23 mouse cellular contexts compared by ENCODE assay signal in the genomic region with DNA sequence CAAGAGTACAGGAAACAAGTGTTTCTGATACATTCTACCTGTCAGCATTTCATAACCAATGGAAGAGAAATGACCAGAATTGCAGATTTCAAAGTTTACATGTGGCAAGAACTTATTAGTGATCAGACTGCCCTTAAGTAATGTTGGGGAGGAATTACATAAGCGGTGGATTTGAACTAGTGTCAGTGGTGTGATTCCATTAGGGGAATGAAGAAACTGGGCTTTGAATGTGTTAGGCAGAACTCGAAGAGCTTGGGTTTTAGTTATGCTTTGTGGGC. TPM values are rescaled to one million over a fixed set of nuclear protein-coding genes. Genes with fewer than 3 reads are reported as not detected.
A peak's percentile ranks its signal among the peaks of the same experiment; 100 is the strongest.
DNase-seq lines count a peak whose midpoint lies in the region; ATAC-seq and TF ChIP-seq lines count a peak whose summit lies in the region.
"Had no signal": no experiment of that assay in that cellular context is flagged by ENCODE, and none has a peak within 500 bp of the region (broad histone marks: within the 10 kb centered on the region; RNA-seq: fewer than 3 reads in every experiment).

No protein-coding gene starts in this region.

- intact Hi-C loops in gastrocnemius, adult 2 months (cut with DNase I), result no loop called here
- intact Hi-C loops in left cerebral cortex, postnatal 14 days (cut with DNase I), result no loop called here

- no peak overlapping the region for H3K4me2 ChIP-seq in stomach, postnatal 0 days (replicated peaks; ENCODE audit: low read depth)
- H3K4me2 ChIP-seq: embryonic facial prominence, embryonic 13.5 days; forebrain, embryonic 13.5 days; heart, embryonic 12.5 days; hindbrain, embryonic 12.5 days had no signal

- no peak for TF ChIP-seq POLR2A in spleen, adult 2 months (IDR thresholded peaks at IDR 0.05; ENCODE audit: low read depth, low read length)

- ATAC-seq in granulocyte monocyte progenitor cell, adult 5-6 weeks (replicated peaks; ENCODE audit: poor library complexity, severe bottlenecking), result peak; percentile 40
- ATAC-seq in stomach, postnatal 0 days (ENCODE audit: low FRiP score, low TSS enrichment), result no peak
- ATAC-seq: forebrain, embryonic 13.5 days; forebrain, postnatal 0 days; hindbrain, embryonic 16.5 days; Patski had no signal

- TF ChIP-seq CTCF in gastrocnemius, adult 2 months (IDR thresholded peaks at IDR 0.05), result no peak
- TF ChIP-seq CTCF in spleen, adult 2 months (IDR thresholded peaks at IDR 0.05; ENCODE audit: extremely low read depth, insufficient read depth, insufficient read length, insufficient replicate concordance), result no peak
- no peak for TF ChIP-seq CTCF in stomach, postnatal 0 days (IDR thresholded peaks at IDR 0.05; ENCODE audit: low read depth)

- no peaks in the 10 kb centered on the region for H3K9me3 ChIP-seq in stomach, postnatal 0 days (ENCODE audit: control insufficient read depth, low read length)
- H3K9me3 ChIP-seq: embryonic facial prominence, embryonic 13.5 days; forebrain, embryonic 13.5 days; heart, embryonic 12.5 days; hindbrain, embryonic 12.5 days had no signal

- H3K27me3 ChIP-seq in spleen, adult 2 months (ENCODE audit: control insufficient read depth, insufficient read depth, low read length), result no peaks in the 10 kb centered on the region
- no peaks in the 10 kb centered on the region for H3K27me3 ChIP-seq in stomach, postnatal 0 days (ENCODE audit: control insufficient read depth, insufficient read depth, low read length)
- H3K27me3 ChIP-seq: embryonic facial prominence, embryonic 13.5 days; forebrain, embryonic 13.5 days; heart, embryonic 12.5 days; hindbrain, embryonic 12.5 days had no signal

- 57% methylated on average over 2 of the region's 2 CpGs for WGBS in spleen, adult 2 months
- 72% methylated on average over 2 of the region's 2 CpGs for WGBS in stomach, postnatal 0 days

- H3K9ac ChIP-seq in stomach, postnatal 0 days (ENCODE audit: low read length), result no peak overlapping the region
- H3K9ac ChIP-seq: embryonic facial prominence, embryonic 13.5 days; forebrain, embryonic 13.5 days; forebrain, postnatal 0 days; heart, embryonic 12.5 days; hindbrain, embryonic 12.5 days had no signal

- peak overlapping the region; percentile 75 for H3K27ac ChIP-seq in gastrocnemius, adult 2 months
- peak overlapping the region; percentile 12; the same call in 1 of the 2 replicates for H3K27ac ChIP-seq in spleen, adult 2 months (ENCODE audit: insufficient read depth, low read length)
- H3K27ac ChIP-seq in stomach, postnatal 0 days (replicated peaks), result peak overlapping the region; percentile 25; the same call in 1 of the 2 replicates
- H3K27ac ChIP-seq: embryonic facial prominence, embryonic 13.5 days; forebrain, embryonic 13.5 days; hindbrain, embryonic 12.5 days had no signal

- no peak for DNase-seq in gastrocnemius, adult 2 months
- no peak for DNase-seq in gastrocnemius, adult 8-10 months (ENCODE audit: low spot score in 2 of 2)
- no peak for DNase-seq in spleen, adult 2 months (ENCODE audit: low read depth in 1 of 2, low spot score in 2 of 2)
- DNase-seq in spleen, postnatal 14 days (ENCODE audit: low spot score in 2 of 2), result no peak
- DNase-seq in stomach, postnatal 0 days (ENCODE audit: low spot score), result no peak
- no peak for DNase-seq in left cerebral cortex, postnatal 14 days (ENCODE audit: low spot score in 2 of 2)
- DNase-seq in urinary bladder, postnatal 14 days (ENCODE audit: low spot score), result no peak
- DNase-seq: adrenal gland, adult 8-10 months; cerebellum, adult 18-20 months; cerebellum, adult 9-11 months; cerebellum, postnatal 36 days; forebrain, postnatal 0 days; gastrocnemius, postnatal 36 days had no signal

- no peak overlapping the region for H3K4me3 ChIP-seq in gastrocnemius, adult 2 months
- H3K4me3 ChIP-seq in spleen, adult 2 months (ENCODE audit: extremely low read depth, insufficient read depth, insufficient read length), result no peak overlapping the region
- H3K4me3 ChIP-seq in stomach, postnatal 0 days (ENCODE audit: low read depth, low read length), result no peak overlapping the region
- H3K4me3 ChIP-seq: embryonic facial prominence, embryonic 13.5 days; forebrain, embryonic 13.5 days; heart, embryonic 12.5 days; hindbrain, embryonic 12.5 days had no signal

- H3K4me1 ChIP-seq in spleen, adult 2 months (ENCODE audit: control insufficient read depth, insufficient read depth, insufficient read length), result peaks cover 4% of the 10 kb centered on the region
- no peaks in the 10 kb centered on the region for H3K4me1 ChIP-seq in stomach, postnatal 0 days (replicated peaks; ENCODE audit: control insufficient read depth, insufficient read depth)
- H3K4me1 ChIP-seq: heart, embryonic 12.5 days; hindbrain, embryonic 12.5 days had no signal

- TF ChIP-seq EP300 in stomach, postnatal 0 days (optimal IDR thresholded peaks at IDR 0.05), result peak; percentile 49

- no peaks in the 10 kb centered on the region for H3K36me3 ChIP-seq in spleen, adult 2 months (ENCODE audit: control insufficient read depth, insufficient read depth, low read length)
- H3K36me3 ChIP-seq in stomach, postnatal 0 days (ENCODE audit: control insufficient read depth, insufficient read depth, low read length), result no peaks in the 10 kb centered on the region
- H3K36me3 ChIP-seq: embryonic facial prominence, embryonic 13.5 days; heart, embryonic 12.5 days; hindbrain, embryonic 12.5 days had no signal

RNA-seq across cellular contexts. Expression of a gene that starts 12.1 kb away (rescaled TPM):
- total RNA-seq in gastrocnemius, adult 2 months (2021), result under 1 TPM in 1 of 2 experiments, not detected in 1; 0.45 TPM
- not detected for total RNA-seq in gastrocnemius, adult 8-10 months (2022)
- 2.4 and 2.7 TPM in 2 replicates for polyA plus RNA-seq in spleen, adult 2 months (2012; rRNA removed)
- not detected in 2 replicates for total RNA-seq in granulocyte monocyte progenitor cell, adult 5-6 weeks (2014; fragmentation: Nextera tagmentation)
- not detected in 2 replicates for total RNA-seq in granulocyte monocyte progenitor cell, adult 5-6 weeks (2017)
- not detected in 2 replicates for polyA plus RNA-seq in stomach, postnatal 0 days (2015; fragmentation: Nextera tagmentation; extraction: Ambion mirVana)
- not detected for total RNA-seq in left cerebral cortex, postnatal 14 days (2021)
- total RNA-seq: adrenal gland, adult 8-10 months; adrenal gland, postnatal 4 days had no signal
- polyA plus RNA-seq: C2C12; embryonic facial prominence, embryonic 13.5 days; forebrain, embryonic 13.5 days; forebrain, postnatal 0 days; heart, embryonic 12.5 days; hindbrain, embryonic 12.5 days; hindbrain, embryonic 16.5 days; intestine, embryonic 14.5 days; Patski had no signal

Comparison
In these comparisons a context has a peak if more than half of its experiments do, and no peak if none do; other contexts are left out.
1. H3K27ac ChIP-seq: peak in every context shown above with its lines; median percentile 75 in gastrocnemius, adult 2 months; 25 in stomach, postnatal 0 days; 12 in spleen, adult 2 months.